Mouse (Mus musculus) small intestine, adult 2 months (tissue): ENCODE measurements around the gene Birc2. TPM values are rescaled to one million over a fixed set of nuclear protein-coding genes. Genes with fewer than 3 reads are reported as not detected.
A peak's percentile ranks its signal among the peaks of the same experiment; 100 is the strongest.
"Not testable (repeated sequence)": the region's sequence is repeated elsewhere in the genome, so short reads cannot be mapped to it uniquely, and the experiment has no call there.

ENCODE experiments used
- H3K27ac ChIP-seq: fragments of 200-500 bp; 2 replicates; pipeline ENCODE4 v1.5.1; 2012; ENCODE audit warnings: low read depth, low read length, control low read depth, inconsistent platforms; ENCODE audit not compliant: insufficient read depth
- H3K27me3 ChIP-seq: fragments of 200-500 bp; 2 replicates; pipeline ENCODE4 v1.6.1; 2012; ENCODE audit warnings: mild to moderate bottlenecking, moderate library complexity, low read length, inconsistent platforms; ENCODE audit not compliant: control insufficient read depth, insufficient read depth
- H3K36me3 ChIP-seq: fragments of 200-500 bp; 2 replicates; pipeline ENCODE4 v1.6.1; 2012; ENCODE audit warnings: mild to moderate bottlenecking, low read length, control low read depth, inconsistent platforms; ENCODE audit not compliant: control insufficient read depth, insufficient read depth
- H3K4me1 ChIP-seq: fragments of 200-500 bp; 2 replicates; pipeline ENCODE4 v1.6.1; 2012; ENCODE audit warnings: low read length, inconsistent platforms, mixed read lengths; ENCODE audit not compliant: control insufficient read depth, insufficient read depth, insufficient read length
- H3K4me3 ChIP-seq: fragments of 200-500 bp; 2 replicates; pipeline ENCODE4 v1.5.1; 2012; ENCODE audit warnings: low read depth, mild to moderate bottlenecking, control low read depth, inconsistent platforms, low read length, moderate library complexity
- CTCF ChIP-seq: fragments of 200-500 bp; IDR thresholded peaks from 2 replicates; pipeline ENCODE4 v1.5.1; 2012; ENCODE audit warnings: low read depth, mild to moderate bottlenecking, control low read depth, inconsistent platforms, low read length, moderate library complexity, mixed read lengths; ENCODE audit not compliant: insufficient replicate concordance, insufficient read length; ENCODE audit errors: extremely low read depth
- POLR2A ChIP-seq: fragments of 200-500 bp; IDR thresholded peaks from 2 replicates; pipeline ENCODE4 v1.6.1; 2012; ENCODE audit warnings: low read depth, mild to moderate bottlenecking, control low read depth, inconsistent platforms, low read length, moderate library complexity
- WGBS: fragments of 180-500 bp; shearing (Covaris S2); methylation state at CpG from one replicate; pipeline ENCODE4 v1.1.7; 2018; 5-methylcytosine and 5-hydroxymethylcytosine counted together
- polyA plus RNA-seq: library from polyadenylated mRNA; depleted of rRNA; stranded (reverse); fragments of >200 nt; gene quantifications from 2 replicates; pipeline ENCODE4 v1.2.3, GENCODE M21; 2012

Gene Birc2
- polyA plus RNA-seq, 1 experiment, result 5.4 TPM

DNA sequence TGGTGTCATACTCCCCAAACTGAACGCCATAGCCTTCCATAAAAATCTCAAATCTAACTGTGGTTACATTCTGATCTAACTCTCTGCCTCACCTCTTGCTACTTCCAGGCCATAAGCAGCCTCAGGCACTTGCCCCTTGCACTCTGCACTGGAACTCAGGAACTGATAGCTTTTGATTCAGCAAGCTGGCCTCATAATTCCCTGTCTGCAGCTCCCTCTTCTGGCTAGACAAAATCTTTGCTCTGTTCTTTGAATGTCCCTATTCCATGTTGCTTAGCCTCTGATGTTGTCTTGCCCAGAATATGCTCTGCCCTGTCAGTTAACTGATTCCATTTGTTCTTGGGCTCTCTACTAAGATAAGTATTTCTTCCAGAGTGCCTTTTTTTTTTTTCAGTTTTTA lies 18.5 kb upstream of the Birc2 start:
- 44% methylated on average over 1 of the region's 1 CpGs for WGBS
- TF ChIP-seq POLR2A (no peak), CTCF (peak; percentile 43; the same call in 1 of the 2 replicates)
- no peaks in the 10 kb centered on the region for H3K27me3 ChIP-seq

GRCm38 (mm10) chr9:7854196-7854595 lies 17.3 kb upstream of the Birc2 start:
- not testable (repeated sequence) for H3K4me1 ChIP-seq, H3K27ac ChIP-seq, H3K27me3 ChIP-seq, H3K4me3 ChIP-seq
- H3K36me3 ChIP-seq, result peaks cover 46% of the 10 kb centered on the region
- 92% methylated on average over 14 of the region's 14 CpGs for WGBS

More for the DNA sequence above, 18.5 kb upstream of the Birc2 start:
- peak overlapping the region; percentile 92 for H3K27ac ChIP-seq
- H3K4me3 ChIP-seq, result no peak overlapping the region
- H3K4me1 ChIP-seq, result peaks cover 6% of the 10 kb centered on the region; the same call in 1 of the 2 replicates
- H3K36me3 ChIP-seq, result peaks cover 44% of the 10 kb centered on the region

DNA sequence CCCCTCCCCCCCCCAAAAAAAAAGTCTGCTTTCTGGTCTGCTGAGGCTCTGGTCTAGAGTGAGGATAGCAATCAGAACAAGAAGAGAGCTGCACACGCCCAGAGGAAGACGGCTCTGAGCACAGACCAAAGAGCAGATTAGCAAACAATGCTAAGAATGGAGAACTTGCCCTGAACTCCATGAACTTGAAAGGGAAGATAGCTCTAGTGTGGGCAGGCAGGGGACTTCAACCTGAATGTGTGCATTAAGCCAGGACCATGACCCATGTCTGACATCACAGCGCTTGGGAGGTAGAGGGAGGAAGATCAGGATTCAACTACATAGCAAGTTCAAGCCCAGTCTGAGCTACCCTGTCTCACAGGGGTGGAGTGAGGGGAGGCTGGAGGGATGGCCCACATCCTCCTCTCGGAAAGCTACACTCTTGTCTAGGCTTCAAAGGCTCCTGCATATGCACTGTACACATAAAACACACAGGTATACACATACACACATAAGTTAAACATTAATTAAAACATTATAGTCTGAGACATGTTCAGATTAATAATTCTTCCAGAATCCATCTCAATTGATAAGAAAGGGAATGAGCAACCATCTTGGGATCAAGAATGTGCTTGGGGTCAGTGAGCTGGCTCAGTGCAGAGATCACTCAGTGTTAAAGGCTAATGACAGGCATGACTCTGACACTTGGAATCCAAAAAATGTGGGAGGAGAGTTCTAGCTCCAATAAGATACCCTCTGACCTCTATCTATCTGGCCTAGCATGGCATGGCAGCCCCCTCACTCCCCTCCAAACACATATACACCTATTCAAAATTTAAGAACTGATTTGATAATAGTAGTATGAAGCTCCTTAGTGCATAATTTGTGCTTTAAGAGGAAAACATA lies 15.7 kb upstream of the Birc2 start:
- TF ChIP-seq POLR2A, result no peak
- no peak for TF ChIP-seq CTCF
- Histone ChIP-seq H3K36me3 (peaks cover 55% of the 10 kb centered on the region), H3K27ac (peak overlapping the region; percentile 89), H3K4me1 (peaks cover 6% of the 10 kb centered on the region; the same call in 1 of the 2 replicates), H3K27me3 (no peaks in the 10 kb centered on the region), H3K4me3 (no peak overlapping the region)
- WGBS, result 57% methylated on average over 4 of the region's 4 CpGs

DNA sequence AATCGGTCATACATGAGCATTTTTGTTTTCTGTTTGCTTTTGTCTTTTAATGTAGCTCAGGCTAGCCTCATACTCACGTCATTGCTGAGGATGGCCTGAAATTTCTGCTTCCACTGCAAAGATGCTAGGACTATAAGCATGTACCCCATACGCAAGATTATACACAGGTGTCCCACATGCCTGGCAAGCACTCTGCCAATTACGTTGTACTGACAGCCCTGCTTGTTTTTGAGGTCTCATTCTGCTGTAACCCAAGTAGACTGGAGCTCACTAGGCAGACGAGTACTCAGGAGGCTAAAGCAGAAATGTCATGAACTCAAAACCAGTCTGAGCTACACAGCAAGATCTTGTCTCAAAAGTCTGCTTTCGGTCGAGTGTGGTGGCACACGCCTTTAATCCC lies 15.0 kb upstream of the Birc2 start:
- peaks cover 6% of the 10 kb centered on the region; the same call in 1 of the 2 replicates for H3K4me1 ChIP-seq
- peak overlapping the region; percentile 89 for H3K27ac ChIP-seq
- WGBS, result 95% methylated on average over 8 of the region's 8 CpGs
- H3K4me3 ChIP-seq, result no peak overlapping the region
- peaks cover 53% of the 10 kb centered on the region for H3K36me3 ChIP-seq
- no peak for TF ChIP-seq POLR2A
- TF ChIP-seq CTCF, result no peak
- H3K27me3 ChIP-seq, result no peaks in the 10 kb centered on the region

DNA sequence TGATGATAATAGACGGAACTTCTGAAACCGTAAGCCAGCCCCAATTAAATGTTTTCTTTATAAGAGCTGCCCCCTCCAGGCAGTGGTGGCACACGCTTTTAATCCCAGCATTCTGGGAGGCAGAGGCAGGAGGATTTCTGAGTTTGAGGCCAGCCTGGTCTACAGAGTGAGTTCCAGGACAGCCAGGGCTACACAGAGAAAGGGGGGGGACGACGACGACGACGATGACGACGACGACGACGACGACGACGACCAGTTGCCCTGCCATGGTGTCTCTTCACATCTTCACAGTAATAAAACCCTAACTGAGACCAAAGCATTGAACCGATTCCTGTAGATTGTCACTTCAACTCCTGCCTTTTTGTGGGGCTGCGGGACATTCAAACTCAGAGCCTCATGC lies 11.3 kb upstream of the Birc2 start:
- 97% methylated on average over 18 of the region's 18 CpGs for WGBS
- Histone ChIP-seq H3K36me3 (peaks cover 32% of the 10 kb centered on the region), H3K27ac (no peak overlapping the region), H3K4me1 (peaks cover 3% of the 10 kb centered on the region; the same call in 1 of the 2 replicates), H3K4me3 (no peak overlapping the region), H3K27me3 (no peaks in the 10 kb centered on the region)
- TF ChIP-seq POLR2A (no peak), CTCF (no peak)

DNA sequence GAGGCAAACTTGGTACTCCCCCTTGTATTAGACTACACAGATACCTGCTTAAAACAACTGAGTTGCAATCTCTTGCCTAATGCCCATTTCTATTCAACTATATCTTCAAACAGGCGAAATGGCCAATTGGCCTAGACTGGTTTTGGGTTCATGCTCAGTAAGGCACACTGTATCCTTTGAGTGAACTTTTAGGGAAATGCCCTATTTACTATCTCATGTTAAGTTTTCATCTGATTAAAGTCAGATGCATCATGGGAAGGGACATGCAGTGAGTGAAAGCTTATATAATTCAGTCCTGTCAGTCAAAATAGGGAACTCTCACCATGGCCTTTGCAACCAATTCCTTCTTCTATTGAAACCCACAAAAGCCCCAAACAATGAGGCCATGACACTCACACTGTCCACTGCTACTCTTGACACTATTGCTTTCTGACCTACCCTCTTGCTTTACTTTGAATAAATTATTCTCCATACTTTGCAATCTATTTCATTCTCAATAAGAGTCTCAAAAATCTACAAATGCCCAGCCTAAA lies 9.9 kb upstream of the Birc2 start:
- 96% methylated on average over 1 of the region's 1 CpGs for WGBS
- Histone ChIP-seq H3K4me1 (no peaks in the 10 kb centered on the region; the same call in 1 of the 2 replicates), H3K4me3 (no peak overlapping the region), H3K27ac (no peak overlapping the region), H3K36me3 (peaks cover 25% of the 10 kb centered on the region), H3K27me3 (no peaks in the 10 kb centered on the region)
- TF ChIP-seq POLR2A, result no peak
- TF ChIP-seq CTCF, result no peak

GRCm38 (mm10) chr9:7845216-7845895 lies 8.5 kb upstream of the Birc2 start:
- TF ChIP-seq POLR2A (no peak), CTCF (no peak)
- no peak overlapping the region for H3K4me3 ChIP-seq
- WGBS, result 29% methylated on average over 4 of the region's 4 CpGs

More at GRCm38 (mm10) chr9:7845216-7845895, 8.5 kb upstream of the Birc2 start:
- H3K27ac ChIP-seq, result no peak overlapping the region
- H3K27me3 ChIP-seq, result no peaks in the 10 kb centered on the region
- H3K36me3 ChIP-seq, result peaks cover 19% of the 10 kb centered on the region
- H3K4me1 ChIP-seq, result no peaks in the 10 kb centered on the region
